Mouse (Mus musculus): ENCODE measurements around the gene Klhdc10. TPM values are rescaled to one million over a fixed set of nuclear protein-coding genes. Genes with fewer than 3 reads are reported as not detected.

Gene Klhdc10
- polyA plus RNA-seq, 1 experiment from 2014 or later = 16.8 TPM

GRCm38 (mm10) chr6:30459056-30459747, 57.5 kb downstream of the Klhdc10 start:
- peaks cover 29% of the 10 kb centered on the region for H3K4me1 ChIP-seq
- ATAC-seq (ENCODE audit: insufficient read depth, low FRiP score, low read depth) = no peak
- peak overlapping the region; percentile 83 for H3K27ac ChIP-seq
- peak overlapping the region; percentile 53; the same call in 1 of the 2 replicates for H3K9ac ChIP-seq
- H3K4me2 ChIP-seq = peak overlapping the region; percentile 86
- peaks cover 2% of the 10 kb centered on the region; the same call in 1 of the 2 replicates for H3K36me3 ChIP-seq
- peak overlapping the region; percentile 49 for H3K4me3 ChIP-seq (replicated peaks)
- no peaks in the 10 kb centered on the region; the same call in 1 of the 2 replicates for H3K27me3 ChIP-seq (replicated peaks)
- no peaks in the 10 kb centered on the region for H3K9me3 ChIP-seq
- 73% methylated on average over 16 of the region's 16 CpGs for WGBS

GRCm38 (mm10) chr6:30459811-30460749, 58.4 kb downstream of the Klhdc10 start:
- H3K27me3 ChIP-seq (replicated peaks) = no peaks in the 10 kb centered on the region; the same call in 1 of the 2 replicates
- peak overlapping the region; percentile 83 for H3K27ac ChIP-seq
- no peaks in the 10 kb centered on the region for H3K36me3 ChIP-seq
- no peaks in the 10 kb centered on the region for H3K9me3 ChIP-seq
- 7% methylated on average over 40 of the region's 40 CpGs for WGBS
- peak; percentile 6; the same call in 1 of the 2 replicates for ATAC-seq (ENCODE audit: insufficient read depth, low FRiP score, low read depth)
- peak overlapping the region; percentile 86 for H3K4me2 ChIP-seq
- peak overlapping the region; percentile 49 for H3K4me3 ChIP-seq (replicated peaks)
- H3K4me1 ChIP-seq = peaks cover 29% of the 10 kb centered on the region
- H3K9ac ChIP-seq = peak overlapping the region; percentile 53; the same call in 1 of the 2 replicates

- no peaks in the 10 kb centered on the region for H3K9me3 ChIP-seq
- 18% methylated on average over 18 of the region's 19 CpGs for WGBS
- H3K4me2 ChIP-seq = peak overlapping the region; percentile 86
- no peaks in the 10 kb centered on the region for H3K36me3 ChIP-seq
- H3K27me3 ChIP-seq (replicated peaks) = no peaks in the 10 kb centered on the region; the same call in 1 of the 2 replicates
- H3K4me3 ChIP-seq (replicated peaks) = no peak overlapping the region
- H3K27ac ChIP-seq = peak overlapping the region; percentile 83
- peaks cover 29% of the 10 kb centered on the region for H3K4me1 ChIP-seq
- peak; percentile 80 for ATAC-seq (ENCODE audit: insufficient read depth, low FRiP score, low read depth)
- no peak overlapping the region for H3K9ac ChIP-seq
These were observed 59.2 kb downstream of the Klhdc10 start for GRCm38 (mm10) chr6:30460750-30461446.

DNA sequence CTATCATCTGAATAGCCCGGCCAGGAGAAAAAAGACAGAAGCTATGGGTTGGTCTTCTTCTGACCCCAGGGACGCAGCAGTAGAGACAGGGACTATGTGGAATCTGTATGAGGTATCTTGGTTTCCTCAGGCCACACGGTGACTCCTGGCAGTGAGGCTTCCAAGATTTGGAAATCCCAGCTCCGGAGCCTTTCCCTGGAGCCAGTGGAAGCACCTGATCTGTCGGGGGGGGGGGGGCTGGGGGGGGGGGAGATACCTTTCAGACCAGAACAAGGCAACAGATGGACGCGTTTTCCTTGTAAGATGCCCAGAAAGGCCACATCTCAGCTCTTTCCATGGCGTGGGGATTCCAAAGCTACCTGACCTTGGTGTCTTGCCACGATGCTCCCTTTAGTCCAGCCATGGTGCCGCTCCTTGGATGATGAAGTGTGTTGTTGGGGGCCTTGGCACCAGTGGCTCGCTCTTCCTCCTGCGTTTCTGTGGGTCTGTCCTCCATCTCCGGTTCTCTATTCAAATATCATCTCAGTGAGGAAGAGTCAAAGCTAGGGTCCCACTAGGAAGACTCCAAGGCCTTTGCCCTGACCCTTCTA, 60.2 kb downstream of the Klhdc10 start:
- H3K27ac ChIP-seq = no peak overlapping the region
- ATAC-seq (ENCODE audit: insufficient read depth, low FRiP score, low read depth) = no peak
- H3K9me3 ChIP-seq = no peaks in the 10 kb centered on the region
- H3K9ac ChIP-seq = no peak overlapping the region
- no peaks in the 10 kb centered on the region; the same call in 1 of the 2 replicates for H3K27me3 ChIP-seq (replicated peaks)
- H3K4me2 ChIP-seq = no peak overlapping the region
- H3K4me3 ChIP-seq (replicated peaks) = no peak overlapping the region
- H3K4me1 ChIP-seq = peaks cover 29% of the 10 kb centered on the region
- no peaks in the 10 kb centered on the region for H3K36me3 ChIP-seq
- WGBS = 88% methylated on average over 11 of the region's 13 CpGs

GRCm38 (mm10) chr6:30462822-30463221, 61.2 kb downstream of the Klhdc10 start:
- Histone ChIP-seq H3K27ac (0 out of 2 replicates have a peak overlapping the region, but pooled peaks have one; percentile 17), H3K4me2 (no peak overlapping the region), H3K4me1 (peaks cover 29% of the 10 kb centered on the region), H3K4me3 (replicated peaks) (no peak overlapping the region), H3K27me3 (replicated peaks) (no peaks in the 10 kb centered on the region; the same call in 1 of the 2 replicates), H3K9me3 (no peaks in the 10 kb centered on the region), H3K9ac (no peak overlapping the region), H3K36me3 (no peaks in the 10 kb centered on the region)
- no peak for ATAC-seq (ENCODE audit: insufficient read depth, low FRiP score, low read depth)
- 18% methylated on average over 7 of the region's 7 CpGs for WGBS

DNA sequence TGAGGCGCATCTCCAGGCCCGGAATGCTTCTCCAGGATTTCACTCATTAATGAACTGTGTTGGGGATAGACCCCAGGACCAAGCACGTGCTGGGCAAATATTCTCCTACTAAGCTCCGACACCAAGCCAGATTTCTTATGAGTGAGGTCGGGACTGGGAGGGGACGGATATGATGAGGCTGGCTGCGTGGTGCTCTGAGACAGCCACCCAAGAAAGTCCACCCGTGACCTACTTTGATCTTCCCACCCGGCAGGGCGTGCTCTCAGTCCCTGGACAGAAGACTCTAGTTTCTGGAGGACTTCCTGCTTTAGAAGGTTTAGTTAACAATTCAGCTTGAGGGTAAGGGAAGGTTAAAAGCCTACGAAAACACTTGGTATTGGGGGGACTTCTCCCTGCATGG, 63.9 kb downstream of the Klhdc10 start:
- Histone ChIP-seq H3K4me1 (peaks cover 23% of the 10 kb centered on the region; the same call in 1 of the 2 replicates), H3K4me2 (no peak overlapping the region), H3K27me3 (replicated peaks) (no peaks in the 10 kb centered on the region; the same call in 1 of the 2 replicates), H3K9ac (no peak overlapping the region), H3K4me3 (replicated peaks) (no peak overlapping the region), H3K27ac (no peak overlapping the region), H3K36me3 (no peaks in the 10 kb centered on the region), H3K9me3 (no peaks in the 10 kb centered on the region)
- WGBS = 79% methylated on average over 11 of the region's 11 CpGs
- no peak for ATAC-seq (ENCODE audit: insufficient read depth, low FRiP score, low read depth)

- Histone ChIP-seq H3K4me3 (replicated peaks) (no peak overlapping the region), H3K9me3 (no peaks in the 10 kb centered on the region), H3K4me2 (no peak overlapping the region), H3K36me3 (no peaks in the 10 kb centered on the region), H3K27ac (no peak overlapping the region), H3K9ac (no peak overlapping the region), H3K4me1 (0 out of 2 replicates have a peak, but pooled peaks cover 6% of the 10 kb centered on the region), H3K27me3 (replicated peaks) (no peaks in the 10 kb centered on the region; the same call in 1 of the 2 replicates)
- 57% methylated on average over 1 of the region's 1 CpGs for WGBS
- no peak for ATAC-seq (ENCODE audit: insufficient read depth, low FRiP score, low read depth)
These were observed 66.4 kb downstream of the Klhdc10 start for GRCm38 (mm10) chr6:30468058-30468457.

GRCm38 (mm10) chr6:30468684-30469083, 67.0 kb downstream of the Klhdc10 start:
- Histone ChIP-seq H3K36me3 (no peaks in the 10 kb centered on the region), H3K9ac (no peak overlapping the region), H3K27ac (no peak overlapping the region), H3K4me3 (replicated peaks) (no peak overlapping the region), H3K9me3 (no peaks in the 10 kb centered on the region), H3K4me2 (no peak overlapping the region), H3K27me3 (replicated peaks) (no peaks in the 10 kb centered on the region), H3K4me1 (0 out of 2 replicates have a peak, but pooled peaks cover 6% of the 10 kb centered on the region)
- no peak for ATAC-seq (ENCODE audit: insufficient read depth, low FRiP score, low read depth)
- WGBS = 59% methylated on average over 12 of the region's 12 CpGs

DNA sequence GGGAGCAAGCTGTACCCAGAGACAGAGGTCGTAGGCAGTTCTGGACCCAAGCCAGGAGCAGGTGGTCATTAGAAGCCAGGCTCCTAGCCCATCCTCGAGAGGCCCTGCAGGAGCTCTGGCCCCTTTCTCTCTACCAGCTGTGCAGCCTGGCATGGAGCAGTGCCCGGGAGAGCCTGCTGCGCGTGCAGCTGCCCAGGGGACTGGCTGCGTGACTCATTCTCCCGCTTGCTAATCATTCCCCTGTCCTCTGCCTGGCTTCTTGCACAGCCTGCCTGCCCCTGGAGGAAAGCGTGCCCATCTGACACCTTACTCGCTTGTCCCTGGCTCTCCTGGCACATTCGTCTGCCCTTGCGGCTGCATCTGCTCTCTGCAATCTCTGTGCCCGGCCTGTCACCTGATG, 67.7 kb downstream of the Klhdc10 start:
- Histone ChIP-seq H3K4me1 (0 out of 2 replicates have a peak, but pooled peaks cover 6% of the 10 kb centered on the region), H3K4me2 (no peak overlapping the region), H3K4me3 (replicated peaks) (no peak overlapping the region), H3K9ac (no peak overlapping the region), H3K27me3 (replicated peaks) (no peaks in the 10 kb centered on the region), H3K36me3 (no peaks in the 10 kb centered on the region), H3K27ac (no peak overlapping the region), H3K9me3 (no peaks in the 10 kb centered on the region)
- peak; percentile 63; the same call in 1 of the 2 replicates for ATAC-seq (ENCODE audit: insufficient read depth, low FRiP score, low read depth)
- 77% methylated on average over 12 of the region's 12 CpGs for WGBS

- Histone ChIP-seq H3K9me3 (no peaks in the 10 kb centered on the region), H3K4me2 (no peak overlapping the region), H3K4me1 (0 out of 2 replicates have a peak, but pooled peaks cover 7% of the 10 kb centered on the region), H3K9ac (no peak overlapping the region), H3K27me3 (replicated peaks) (no peaks in the 10 kb centered on the region), H3K4me3 (replicated peaks) (no peak overlapping the region), H3K27ac (no peak overlapping the region), H3K36me3 (no peaks in the 10 kb centered on the region)
- ATAC-seq (ENCODE audit: insufficient read depth, low FRiP score, low read depth) = no peak
- 67% methylated on average over 3 of the region's 3 CpGs for WGBS
These were observed 70.0 kb downstream of the Klhdc10 start for GRCm38 (mm10) chr6:30471706-30472105.

Data from stomach, embryonic 15.5 days (tissue).